Mouse (Mus musculus) bone marrow macrophage, adult 2 months (primary cell): ENCODE measurements around the gene BC067074. TPM values are rescaled to one million over a fixed set of nuclear protein-coding genes. Genes with fewer than 3 reads are reported as not detected.

Source experiments
- H3K27ac ChIP-seq: 2 replicates; pipeline ENCODE4 v1.5.1; 2012; ENCODE audit warnings: low read depth, low read length; ENCODE audit not compliant: insufficient read depth
- H3K4me1 ChIP-seq: 2 replicates; pipeline ENCODE4 v1.6.1; 2012; ENCODE audit warnings: low read length; ENCODE audit not compliant: control insufficient read depth, insufficient read depth
- H3K4me3 ChIP-seq: 2 replicates; pipeline ENCODE4 v1.5.1; 2012; ENCODE audit warnings: mild to moderate bottlenecking, low read length, moderate library complexity; ENCODE audit not compliant: insufficient read depth
- CTCF ChIP-seq: IDR thresholded peaks from 2 replicates; pipeline ENCODE4 v1.5.1; 2012; ENCODE audit warnings: low read depth, mild to moderate bottlenecking, low read length, moderate library complexity
- POLR2A ChIP-seq: IDR thresholded peaks from 2 replicates; pipeline ENCODE4 v1.6.1; 2012; ENCODE audit warnings: mild to moderate bottlenecking, low read depth, low read length, borderline replicate concordance
- polyA plus RNA-seq: library from polyadenylated mRNA; stranded (reverse); fragments of >200 nt; gene quantifications from 2 replicates; pipeline ENCODE4 v1.2.4, GENCODE M21; 2012; ENCODE audit not compliant: missing spikeins, insufficient read depth, insufficient read length

The BC067074 gene
- polyA plus RNA-seq, 1 experiment = not detected

- H3K4me1 ChIP-seq = 0 out of 2 replicates have a peak, but pooled peaks cover 2% of the 10 kb centered on the region
- H3K4me3 ChIP-seq = no peak overlapping the region
- TF ChIP-seq CTCF (no peak), POLR2A (no peak)
- H3K27ac ChIP-seq = no peak overlapping the region
Measured at GRCm38 (mm10) chr13:113341161-113341560, 48.2 kb downstream of the BC067074 start.

- Histone ChIP-seq H3K4me3 (no peak overlapping the region), H3K27ac (no peak overlapping the region), H3K4me1 (0 out of 2 replicates have a peak, but pooled peaks cover 2% of the 10 kb centered on the region)
- no peak for TF ChIP-seq CTCF
- TF ChIP-seq POLR2A = no peak
Measured at GRCm38 (mm10) chr13:113342355-113342919, 49.5 kb downstream of the BC067074 start.

DNA sequence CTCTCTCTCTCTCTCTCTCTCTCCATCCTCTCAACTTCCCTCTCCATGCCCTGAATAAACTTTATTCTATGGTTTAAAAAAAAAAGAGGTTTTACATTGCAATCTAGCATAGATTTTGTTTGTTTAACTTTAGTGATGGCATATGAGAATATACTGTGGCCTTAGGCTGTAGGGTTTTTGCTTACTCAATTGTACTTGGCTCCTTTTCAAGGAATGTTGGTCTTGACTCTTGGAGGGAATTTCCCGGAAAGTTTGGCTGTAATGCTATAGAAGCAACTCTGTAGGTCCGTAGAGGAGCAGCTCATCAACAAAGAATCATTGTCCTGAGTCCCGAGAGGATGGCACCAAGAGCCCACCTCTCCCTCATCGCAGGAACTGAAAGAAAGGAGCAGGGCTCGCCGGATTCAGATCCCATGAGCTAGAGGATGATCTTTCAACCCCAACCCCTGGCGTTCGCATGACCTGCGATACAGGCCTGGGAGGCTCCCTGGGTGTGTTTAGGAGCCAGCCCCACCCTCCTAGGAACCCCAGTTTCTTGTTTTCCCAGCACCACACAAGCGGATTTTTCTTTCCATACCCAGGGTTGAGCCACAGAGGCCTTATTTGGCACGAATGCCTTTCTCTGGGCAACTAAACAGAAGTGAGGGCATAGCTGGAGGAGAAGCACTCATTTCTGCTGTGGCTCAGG is 57.9 kb downstream of the BC067074 start:
- H3K4me1 ChIP-seq = no peaks in the 10 kb centered on the region
- H3K4me3 ChIP-seq = no peak overlapping the region
- no peak for TF ChIP-seq POLR2A
- no peak for TF ChIP-seq CTCF
- H3K27ac ChIP-seq = no peak overlapping the region

GRCm38 (mm10) chr13:113353546-113353945 is 60.6 kb downstream of the BC067074 start:
- H3K4me1 ChIP-seq = no peaks in the 10 kb centered on the region
- H3K27ac ChIP-seq = no peak overlapping the region
- no peak for TF ChIP-seq CTCF
- no peak for TF ChIP-seq POLR2A
- no peak overlapping the region for H3K4me3 ChIP-seq

DNA sequence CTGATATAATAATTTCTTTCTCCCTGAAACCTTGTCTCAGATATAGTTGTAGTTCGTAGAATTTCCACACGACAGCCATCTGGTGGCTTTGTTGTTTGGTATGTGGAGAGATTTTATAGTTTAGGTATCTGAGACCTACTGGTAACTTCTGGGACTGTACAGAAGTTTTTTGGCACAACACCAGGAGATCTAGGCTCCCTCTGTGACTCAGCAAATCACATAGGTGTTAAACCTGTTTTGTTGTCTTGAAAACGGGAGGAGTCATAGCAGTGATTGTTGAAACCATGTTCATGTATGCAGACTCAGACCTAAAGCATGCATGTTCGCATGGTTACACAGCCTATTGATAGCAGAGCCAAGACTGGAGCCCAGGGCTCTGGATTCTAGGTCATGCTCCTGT is 61.0 kb downstream of the BC067074 start:
- H3K27ac ChIP-seq = no peak overlapping the region
- TF ChIP-seq POLR2A = no peak
- TF ChIP-seq CTCF = no peak
- no peak overlapping the region for H3K4me3 ChIP-seq
- no peaks in the 10 kb centered on the region for H3K4me1 ChIP-seq

DNA sequence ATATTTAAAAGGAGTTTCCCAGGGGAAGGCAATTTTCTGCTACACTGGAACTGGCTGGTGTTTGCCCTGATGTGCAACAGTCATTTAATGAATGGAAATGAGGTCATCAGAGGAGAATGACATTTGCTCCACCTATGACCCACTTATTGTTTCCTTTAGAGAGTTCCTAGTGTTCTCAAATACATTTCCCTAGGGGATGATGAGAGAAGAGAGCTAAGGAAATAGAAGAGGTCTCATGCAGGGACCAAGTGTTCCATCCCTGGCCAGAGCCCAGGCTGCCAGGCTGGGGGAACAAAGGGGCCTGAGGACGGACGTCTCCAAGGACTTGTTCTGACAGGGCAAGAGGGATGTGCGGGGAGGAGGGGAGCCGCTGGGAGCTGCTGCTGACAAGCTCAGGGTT is 62.1 kb downstream of the BC067074 start:
- no peak overlapping the region for H3K4me3 ChIP-seq
- no peak overlapping the region for H3K27ac ChIP-seq
- no peak for TF ChIP-seq POLR2A
- TF ChIP-seq CTCF = no peak
- H3K4me1 ChIP-seq = no peaks in the 10 kb centered on the region

DNA sequence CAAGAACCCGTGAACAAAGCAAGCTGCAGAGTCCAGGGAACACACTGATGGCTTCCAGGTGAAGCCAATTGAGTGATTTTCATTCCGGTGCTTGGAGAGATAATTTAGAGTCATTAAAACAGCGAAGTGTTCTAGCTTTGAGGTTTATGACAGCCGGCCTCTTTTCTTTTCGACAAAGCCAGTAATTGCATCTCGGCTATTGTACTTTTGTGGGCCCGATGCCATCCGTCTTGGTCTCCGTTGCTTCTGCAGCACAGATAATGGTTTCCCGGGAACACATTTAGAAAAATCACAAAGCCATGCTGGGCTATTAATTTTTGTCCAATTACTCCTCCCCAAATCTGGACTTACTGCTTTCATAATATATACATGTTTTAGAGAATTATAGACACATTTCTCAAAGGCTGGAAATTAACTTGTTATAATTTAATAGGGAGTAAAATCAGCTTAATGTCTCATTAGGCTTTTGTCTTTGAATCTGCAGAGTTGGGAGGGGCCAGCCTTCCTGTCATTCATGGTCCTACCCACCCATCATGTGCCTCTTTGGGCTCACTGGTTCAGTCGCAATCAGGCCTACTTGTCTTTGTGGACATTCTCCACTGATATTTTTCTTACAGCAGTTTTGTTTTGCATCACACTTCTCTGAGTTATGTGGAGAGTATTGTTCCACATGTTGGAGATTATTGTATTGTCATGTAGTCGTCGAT is 64.6 kb downstream of the BC067074 start:
- Histone ChIP-seq H3K4me3 (no peak overlapping the region), H3K4me1 (no peaks in the 10 kb centered on the region), H3K27ac (no peak overlapping the region)
- TF ChIP-seq CTCF = no peak
- no peak for TF ChIP-seq POLR2A

DNA sequence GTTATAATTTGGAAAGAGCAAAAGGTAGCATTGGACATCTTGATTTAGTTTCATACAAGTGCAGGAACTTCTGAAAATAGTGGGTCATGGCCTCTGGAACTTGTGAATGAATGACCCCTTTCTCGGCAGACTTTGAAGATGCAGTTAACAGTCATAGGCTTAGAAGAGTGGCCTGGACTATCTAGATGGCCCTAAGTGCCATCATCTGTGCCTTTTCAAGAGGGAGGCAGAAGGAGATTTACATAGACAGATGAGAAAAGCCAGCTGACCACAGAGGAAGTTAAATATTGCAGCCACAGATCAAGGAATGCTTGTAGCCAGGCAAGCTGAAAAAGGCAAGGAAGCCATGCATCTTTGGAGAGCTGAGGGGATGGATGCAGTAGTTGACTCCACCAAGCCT is 66.7 kb downstream of the BC067074 start:
- H3K27ac ChIP-seq = no peak overlapping the region
- no peaks in the 10 kb centered on the region for H3K4me1 ChIP-seq
- no peak overlapping the region for H3K4me3 ChIP-seq
- TF ChIP-seq POLR2A (no peak), CTCF (no peak)

DNA sequence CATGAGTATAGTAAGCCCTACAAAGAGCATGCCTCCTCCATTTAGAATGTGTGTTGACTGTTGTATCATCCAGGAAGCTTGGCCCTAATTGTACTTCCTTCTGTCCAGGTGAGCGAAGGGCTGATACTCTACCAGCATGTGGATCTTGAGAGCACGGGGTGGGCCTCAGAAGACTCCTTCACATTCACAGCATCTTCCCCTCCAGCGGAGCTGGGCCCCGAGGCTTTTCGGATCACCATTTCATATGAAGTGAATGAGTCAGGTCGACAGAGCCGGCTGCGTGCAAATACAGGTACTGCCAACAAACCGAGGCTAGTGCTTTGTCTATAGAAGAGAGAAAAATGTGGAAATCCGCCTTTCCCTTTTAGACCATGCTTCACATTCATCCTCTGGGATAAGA is 73.0 kb downstream of the BC067074 start:
- TF ChIP-seq CTCF (no peak), POLR2A (no peak)
- Histone ChIP-seq H3K4me3 (no peak overlapping the region), H3K27ac (no peak overlapping the region), H3K4me1 (no peaks in the 10 kb centered on the region)
